Mouse (Mus musculus) midbrain, embryonic 11.5 days (tissue): ENCODE results near the gene Amn1. TPM values are rescaled to one million over a fixed set of nuclear protein-coding genes. Genes with fewer than 3 reads are reported as not detected.

Experiments
- ATAC-seq: fragments of 200-750 bp; cut with Nextera tagmentation; 2 replicates; pipeline ENCODE4 v1.8.0; 2017; ENCODE audit warnings: moderate TSS enrichment, moderate library complexity; ENCODE audit not compliant: low FRiP score
- DNase-seq: peaks from one replicate; pipeline ENCODE4 v3.0.0; 2015; ENCODE audit warnings: low spot score; ENCODE audit errors: missing footprints
- H3K27ac ChIP-seq: fragments of 300-500 bp; sonication (generic); 2 replicates; pipeline ENCODE4 v1.5.1; 2014; ENCODE audit warnings: low read depth, low read length
- H3K27me3 ChIP-seq: fragments of 300-500 bp; sonication (generic); 2 replicates; pipeline ENCODE4 v1.6.1; 2014; ENCODE audit warnings: mild to moderate bottlenecking, low read length, moderate library complexity, mixed read lengths; ENCODE audit not compliant: control insufficient read depth, insufficient read depth
- H3K36me3 ChIP-seq: fragments of 300-500 bp; sonication (generic); 2 replicates; pipeline ENCODE4 v1.6.1; 2014; ENCODE audit warnings: mild to moderate bottlenecking, low read length, moderate library complexity, mixed read lengths; ENCODE audit not compliant: control insufficient read depth, insufficient read depth
- H3K4me1 ChIP-seq: fragments of 300-500 bp; sonication (generic); 2 replicates; pipeline ENCODE4 v1.6.1; 2014; ENCODE audit warnings: low read length; ENCODE audit not compliant: control insufficient read depth, insufficient read depth
- H3K4me2 ChIP-seq: fragments of 300-500 bp; sonication (generic); 2 replicates; pipeline ENCODE4 v1.6.1; 2014; ENCODE audit warnings: mild to moderate bottlenecking, moderate library complexity
- H3K4me3 ChIP-seq: fragments of 300-500 bp; sonication (generic); 2 replicates; pipeline ENCODE4 v1.5.1; 2014; ENCODE audit warnings: low read depth, low read length
- H3K9ac ChIP-seq: fragments of 300-500 bp; sonication (generic); 2 replicates; pipeline ENCODE4 v1.6.1; 2014; ENCODE audit warnings: low read length
- H3K9me3 ChIP-seq: fragments of 300-500 bp; sonication (generic); 2 replicates; pipeline ENCODE4 v1.6.1; 2016; ENCODE audit warnings: low read length; ENCODE audit not compliant: control insufficient read depth
- WGBS: fragments of 180-500 bp; shearing (Covaris S2); extraction: QIAGEN DNeasy Blood & Tissue Kit; methylation state at CpG from one replicate; pipeline ENCODE4 v1.1.7; 2014; 5-methylcytosine and 5-hydroxymethylcytosine counted together
- polyA plus RNA-seq: library from polyadenylated mRNA; unstranded; fragments of >200 nt; fragmentation: Nextera tagmentation; extraction: Ambion mirVana; gene quantifications from 2 replicates; pipeline ENCODE4 v1.2.1, GENCODE M21; 2014

Amn1 gene
- polyA plus RNA-seq, 1 experiment from 2014 or later: 61.8 TPM

DNA sequence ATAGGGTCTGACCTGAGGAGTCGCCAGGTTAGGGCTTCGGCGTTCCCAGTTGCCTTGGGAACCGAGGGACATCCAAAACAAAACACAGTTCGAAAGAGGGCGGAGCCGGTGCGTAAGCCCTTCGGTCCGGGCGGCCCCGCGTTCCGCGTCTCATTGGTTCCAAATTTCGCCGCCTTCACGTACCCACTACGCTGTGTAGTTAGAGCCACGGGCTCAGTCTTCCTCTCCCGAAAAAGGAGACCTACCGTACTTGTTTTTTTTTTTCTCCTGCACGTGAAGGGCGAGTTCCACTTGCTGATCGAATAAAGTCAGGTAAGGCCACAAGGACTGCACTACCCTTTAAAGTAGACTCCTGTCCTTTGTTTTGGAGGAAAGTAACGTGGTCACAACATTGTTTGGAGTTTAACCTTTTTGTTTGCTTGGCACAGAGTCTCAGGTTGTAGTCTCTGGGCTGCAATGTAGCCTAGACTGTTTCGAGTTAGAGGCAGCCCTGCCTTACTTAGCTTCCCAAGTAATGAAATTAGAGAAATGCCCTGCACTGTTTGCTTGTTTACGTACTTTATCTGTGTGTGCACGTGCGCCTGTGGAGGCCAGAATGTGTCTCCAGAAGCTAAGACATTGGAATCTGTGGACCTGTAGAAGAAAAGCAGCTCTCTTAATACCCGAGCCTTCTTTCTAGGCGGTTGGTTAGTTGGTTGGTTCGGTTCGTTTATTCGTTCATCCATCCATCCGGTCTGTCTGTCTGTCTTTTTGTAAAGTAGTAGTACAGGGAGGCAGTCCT lies 46.9 kb downstream of the Amn1 start:
- no peaks in the 10 kb centered on the region for H3K36me3 ChIP-seq
- peak overlapping the region; percentile 39 for H3K4me3 ChIP-seq
- ATAC-seq: peak; percentile 95
- DNase-seq: peak; percentile 97
- 7% methylated on average over 36 of the region's 36 CpGs for WGBS
- 0 out of 2 replicates have a peak, but pooled peaks cover 2% of the 10 kb centered on the region for H3K4me1 ChIP-seq
- H3K9me3 ChIP-seq: no peaks in the 10 kb centered on the region
- H3K4me2 ChIP-seq: peak overlapping the region; percentile 59
- peak overlapping the region; percentile 70 for H3K9ac ChIP-seq
- H3K27ac ChIP-seq: no peak overlapping the region
- H3K27me3 ChIP-seq: no peaks in the 10 kb centered on the region

DNA sequence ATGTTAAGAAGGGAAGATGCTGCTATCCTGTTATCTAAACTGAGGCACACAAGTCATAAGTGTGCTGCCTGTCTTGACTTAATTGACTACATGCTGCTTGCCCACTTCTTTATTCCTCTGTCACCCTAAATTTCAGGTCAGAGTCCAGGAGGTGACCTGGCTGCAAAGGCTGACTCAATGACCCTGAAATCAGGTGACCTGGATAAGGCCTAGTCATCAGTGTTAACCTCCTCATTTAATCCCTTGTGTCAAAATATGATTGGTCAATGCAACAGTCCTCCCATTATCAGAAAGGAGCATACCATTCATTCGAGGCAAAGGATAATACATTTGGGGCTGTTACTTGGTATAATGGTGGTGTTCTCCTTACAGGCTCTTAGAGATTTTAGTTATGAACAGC lies 49.0 kb downstream of the Amn1 start, which contains the start of gene Etfbkmt:
Gene Etfbkmt (plus strand): TSS at position 379 of the 400 bp plus-strand sequence.
- ATAC-seq (no peak), DNase-seq (no peak)
- no peaks in the 10 kb centered on the region for H3K27me3 ChIP-seq
- H3K36me3 ChIP-seq: no peaks in the 10 kb centered on the region
- 0 out of 2 replicates have a peak, but pooled peaks cover 2% of the 10 kb centered on the region for H3K4me1 ChIP-seq
- H3K4me3 ChIP-seq: no peak within 1 kb of the TSS
- H3K4me2 ChIP-seq: no peak within 1 kb of the TSS
- 84% methylated on average over 1 of the region's 1 CpGs for WGBS
- no peak within 1 kb of the TSS for H3K27ac ChIP-seq
- no peaks in the 10 kb centered on the region for H3K9me3 ChIP-seq
- no peak within 1 kb of the TSS for H3K9ac ChIP-seq

DNA sequence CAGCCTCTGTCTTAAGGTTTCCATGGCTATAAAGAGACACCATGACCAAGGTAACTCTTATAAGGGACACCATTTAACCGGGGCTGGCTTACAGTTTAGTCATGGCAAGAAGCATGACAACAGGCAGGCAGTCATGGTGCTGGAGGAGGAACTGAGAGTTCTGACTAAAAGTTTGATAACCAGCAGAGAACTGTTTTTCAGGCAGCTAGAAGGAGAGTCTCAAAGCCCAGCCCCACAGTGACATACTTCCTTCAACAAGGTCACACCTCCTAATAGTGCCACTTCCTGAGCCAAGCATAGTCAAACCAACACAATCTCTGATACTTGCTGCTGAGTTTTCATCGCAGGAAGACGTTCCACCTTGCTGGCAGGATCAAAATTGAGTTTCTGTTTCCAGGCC lies 49.5 kb downstream of the Amn1 start:
- Histone ChIP-seq H3K27me3 (no peaks in the 10 kb centered on the region), H3K36me3 (no peaks in the 10 kb centered on the region), H3K9ac (no peak overlapping the region), H3K4me3 (no peak overlapping the region), H3K9me3 (no peaks in the 10 kb centered on the region), H3K27ac (no peak overlapping the region), H3K4me2 (no peak overlapping the region), H3K4me1 (0 out of 2 replicates have a peak, but pooled peaks cover 2% of the 10 kb centered on the region)
- WGBS: 88% methylated on average over 3 of the region's 3 CpGs
- DNase-seq (peak; percentile 80), ATAC-seq (no peak)

DNA sequence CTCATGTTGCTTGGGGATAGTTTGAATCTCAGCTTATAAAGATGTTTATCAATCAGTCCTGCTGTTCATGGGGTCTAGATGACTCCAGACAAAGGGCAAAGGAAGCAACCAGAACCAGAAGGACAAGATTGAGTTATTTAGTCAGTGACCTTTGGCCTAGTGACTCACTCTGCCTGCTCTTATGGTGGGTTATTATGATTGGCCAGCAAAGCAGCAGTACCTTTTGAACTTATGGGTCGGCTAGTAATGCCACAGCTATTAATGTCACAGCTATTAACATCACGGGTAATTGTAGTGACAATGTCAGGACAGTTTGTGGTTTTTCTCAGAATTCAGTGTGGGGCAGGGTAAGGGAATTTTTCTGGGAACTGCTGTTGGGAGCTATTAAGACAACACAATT lies 50.6 kb downstream of the Amn1 start:
- no peak for ATAC-seq
- H3K4me1 ChIP-seq: 0 out of 2 replicates have a peak, but pooled peaks cover 2% of the 10 kb centered on the region
- H3K4me3 ChIP-seq: no peak overlapping the region
- no peak for DNase-seq
- no peak overlapping the region for H3K4me2 ChIP-seq
- no peaks in the 10 kb centered on the region for H3K9me3 ChIP-seq
- H3K27me3 ChIP-seq: no peaks in the 10 kb centered on the region
- 80% methylated on average over 2 of the region's 2 CpGs for WGBS
- H3K27ac ChIP-seq: no peak overlapping the region
- no peak overlapping the region for H3K9ac ChIP-seq
- no peaks in the 10 kb centered on the region for H3K36me3 ChIP-seq

DNA sequence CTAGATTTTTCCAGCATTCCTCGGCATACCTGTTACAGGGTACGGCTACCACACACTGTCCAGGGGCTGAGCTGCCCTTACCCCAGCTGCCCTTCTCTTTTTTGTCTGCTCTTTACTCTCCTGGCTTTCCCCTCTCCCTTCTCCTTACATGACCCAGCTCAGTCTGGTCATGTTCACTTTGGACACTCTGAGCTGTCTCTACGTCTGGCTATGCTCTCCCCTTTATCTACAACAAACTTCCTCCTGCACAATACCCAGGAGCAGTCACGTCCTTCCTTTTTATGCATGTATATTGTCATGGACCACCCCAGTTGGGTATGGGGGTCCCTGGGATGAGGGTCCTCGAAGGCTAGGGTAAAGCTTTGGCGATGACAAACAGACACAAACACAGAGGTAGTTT lies 52.9 kb downstream of the Amn1 start:
- ATAC-seq (no peak), DNase-seq (peak; percentile 67)
- 83% methylated on average over 6 of the region's 6 CpGs for WGBS
- H3K4me2 ChIP-seq: no peak overlapping the region
- no peaks in the 10 kb centered on the region for H3K27me3 ChIP-seq
- no peaks in the 10 kb centered on the region; the same call in 1 of the 2 replicates for H3K4me1 ChIP-seq
- no peak overlapping the region for H3K9ac ChIP-seq
- H3K27ac ChIP-seq: no peak overlapping the region
- H3K36me3 ChIP-seq: no peaks in the 10 kb centered on the region
- no peak overlapping the region for H3K4me3 ChIP-seq
- no peaks in the 10 kb centered on the region for H3K9me3 ChIP-seq

DNA sequence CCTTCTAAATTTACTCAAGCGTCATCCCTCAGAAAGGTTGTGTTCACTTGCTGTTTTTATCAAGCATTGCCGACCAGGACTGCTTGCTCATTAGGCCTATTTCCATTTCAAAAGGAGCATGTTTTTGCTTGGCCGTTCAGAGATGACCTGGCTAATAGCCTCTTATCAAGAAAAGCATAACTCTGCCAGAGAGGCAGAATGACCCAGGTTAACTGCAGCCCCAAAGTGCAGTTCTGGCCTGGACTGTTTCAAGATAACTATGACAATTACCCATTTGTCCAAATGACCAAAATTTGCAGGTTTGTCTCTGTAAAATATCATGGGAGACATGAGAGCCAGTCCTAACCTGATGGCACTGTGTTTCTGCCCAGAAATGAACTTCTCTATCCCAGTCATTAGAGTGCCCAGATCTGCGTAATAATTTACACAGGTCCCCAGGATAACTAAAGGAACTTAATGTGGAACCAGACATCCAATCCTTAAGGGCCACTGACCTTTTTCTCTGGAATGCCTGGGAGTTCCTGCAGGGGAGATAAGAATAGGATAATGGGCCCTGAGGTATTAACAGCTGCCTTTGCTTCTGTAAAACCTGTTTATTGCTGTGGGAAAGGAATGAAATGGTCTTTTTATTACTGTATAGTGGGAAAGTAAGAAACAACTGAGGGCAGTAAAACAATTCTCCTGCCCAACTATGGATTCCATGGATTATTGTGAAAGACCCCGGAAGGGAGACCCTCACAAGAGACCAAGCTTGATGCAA lies 53.9 kb downstream of the Amn1 start:
- no peak overlapping the region for H3K4me3 ChIP-seq
- no peak overlapping the region for H3K27ac ChIP-seq
- H3K4me2 ChIP-seq: no peak overlapping the region
- H3K36me3 ChIP-seq: no peaks in the 10 kb centered on the region
- 24% methylated on average over 5 of the region's 5 CpGs for WGBS
- H3K4me1 ChIP-seq: no peaks in the 10 kb centered on the region; the same call in 1 of the 2 replicates
- H3K9me3 ChIP-seq: no peaks in the 10 kb centered on the region
- DNase-seq: peak; percentile 35
- no peaks in the 10 kb centered on the region for H3K27me3 ChIP-seq
- ATAC-seq: no peak
- no peak overlapping the region for H3K9ac ChIP-seq

DNA sequence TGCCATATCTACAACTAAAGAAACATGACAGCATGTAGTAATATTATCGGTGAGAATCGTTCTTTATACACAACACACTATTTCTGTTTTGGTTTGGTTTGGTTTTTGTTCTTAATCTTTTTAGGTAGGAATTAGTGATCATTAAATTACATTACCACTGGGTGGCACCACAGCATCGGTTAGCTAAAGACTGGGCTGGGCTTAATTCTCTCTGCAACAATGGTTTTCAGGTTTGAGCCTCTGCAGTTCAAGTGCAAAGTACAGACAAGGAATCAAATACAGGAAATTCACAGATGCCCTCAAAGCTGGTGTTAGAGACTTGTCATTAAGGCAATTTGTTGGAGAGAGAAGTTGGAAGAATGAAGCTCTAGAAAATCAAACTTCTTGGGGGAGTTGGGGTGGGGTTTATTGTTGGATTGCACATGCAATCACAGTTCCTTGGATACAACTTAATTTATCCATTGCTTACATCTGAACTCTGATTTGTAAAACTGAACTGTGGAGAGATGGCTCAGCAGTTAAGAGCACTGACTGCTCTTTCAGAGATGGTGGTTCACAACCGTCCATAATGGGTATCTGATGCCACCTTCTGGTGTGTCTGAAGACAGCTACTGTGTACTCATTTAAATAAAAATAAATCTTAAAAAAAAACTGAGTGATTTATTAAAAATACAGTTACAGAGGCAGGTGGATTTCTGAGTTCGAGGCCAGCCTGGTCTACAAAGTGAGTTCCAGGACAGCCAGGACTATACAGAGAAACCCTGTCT lies 56.0 kb downstream of the Amn1 start:
- DNase-seq: peak; percentile 92
- ATAC-seq: peak; percentile 71
- no peaks in the 10 kb centered on the region for H3K9me3 ChIP-seq
- H3K27me3 ChIP-seq: no peaks in the 10 kb centered on the region
- no peaks in the 10 kb centered on the region; the same call in 1 of the 2 replicates for H3K4me1 ChIP-seq
- no peak overlapping the region for H3K9ac ChIP-seq
- H3K4me2 ChIP-seq: no peak overlapping the region
- H3K27ac ChIP-seq: no peak overlapping the region
- WGBS: 34% methylated on average over 5 of the region's 5 CpGs
- H3K4me3 ChIP-seq: no peak overlapping the region
- no peaks in the 10 kb centered on the region for H3K36me3 ChIP-seq

DNA sequence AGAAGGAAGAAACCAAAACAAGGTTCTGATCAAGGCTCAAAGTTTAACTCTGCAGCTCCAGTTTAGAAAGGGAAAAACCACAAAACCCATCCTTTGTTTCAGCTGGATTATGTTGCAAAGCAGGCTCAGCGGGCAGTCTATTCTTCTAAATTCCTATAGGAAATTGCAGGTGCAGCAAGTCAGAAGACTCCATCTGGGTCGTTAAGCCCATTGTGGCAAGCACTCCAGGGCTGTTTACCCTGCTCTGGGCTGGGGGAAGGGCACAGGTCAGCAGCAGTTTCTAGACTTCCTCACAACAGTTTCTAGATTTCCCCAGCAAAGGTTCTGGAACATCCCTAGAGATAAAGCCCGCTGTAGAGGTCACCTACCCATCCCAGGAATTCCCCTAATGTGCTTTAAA lies 57.4 kb downstream of the Amn1 start:
- ATAC-seq (no peak), DNase-seq (peak; percentile 82)
- Histone ChIP-seq H3K4me1 (no peaks in the 10 kb centered on the region; the same call in 1 of the 2 replicates), H3K9me3 (no peaks in the 10 kb centered on the region), H3K36me3 (no peaks in the 10 kb centered on the region), H3K4me2 (no peak overlapping the region), H3K4me3 (no peak overlapping the region), H3K9ac (no peak overlapping the region), H3K27me3 (no peaks in the 10 kb centered on the region), H3K27ac (no peak overlapping the region)
- 9% methylated on average over 3 of the region's 3 CpGs for WGBS
